Mouse (Mus musculus) midbrain, embryonic 12.5 days (tissue): Measurements from ENCODE around the gene Taf15. TPM values are rescaled to one million over a fixed set of nuclear protein-coding genes. Genes with fewer than 3 reads are reported as not detected.

Source experiments
- ATAC-seq: fragments of 200-750 bp; cut with Nextera tagmentation; 2 replicates; pipeline ENCODE4 v1.8.0; 2017; ENCODE audit warnings: low read depth, moderate TSS enrichment, moderate library complexity; ENCODE audit not compliant: low FRiP score
- H3K27ac ChIP-seq: fragments of 300-500 bp; sonication (generic); replicated peaks from 2 replicates; pipeline ENCODE4 v1.5.1; 2016; ENCODE audit warnings: mild to moderate bottlenecking
- H3K27me3 ChIP-seq: fragments of 300-500 bp; sonication (generic); 2 replicates; pipeline ENCODE4 v1.6.1; 2016; ENCODE audit warnings: mild to moderate bottlenecking
- H3K36me3 ChIP-seq: fragments of 300-500 bp; sonication (generic); 2 replicates; pipeline ENCODE4 v1.6.1; 2016
- H3K4me1 ChIP-seq: fragments of 300-500 bp; sonication (generic); 2 replicates; pipeline ENCODE4 v1.6.1; 2016
- H3K4me2 ChIP-seq: fragments of 300-500 bp; sonication (generic); replicated peaks from 2 replicates; pipeline ENCODE4 v1.6.1; 2016; ENCODE audit warnings: mild to moderate bottlenecking, moderate library complexity
- H3K4me3 ChIP-seq: fragments of 300-500 bp; sonication (generic); 2 replicates; pipeline ENCODE4 v1.5.1; 2016; ENCODE audit warnings: mild to moderate bottlenecking
- H3K9ac ChIP-seq: fragments of 300-500 bp; sonication (generic); replicated peaks from 2 replicates; pipeline ENCODE4 v1.6.1; 2016; ENCODE audit warnings: mild to moderate bottlenecking, moderate library complexity
- H3K9me3 ChIP-seq: fragments of 300-500 bp; sonication (generic); 2 replicates; pipeline ENCODE4 v1.6.1; 2016; ENCODE audit warnings: mild to moderate bottlenecking
- WGBS: fragments of 180-500 bp; shearing (Covaris S2); methylation state at CpG from one replicate; pipeline ENCODE4 v1.1.7; 2016; 5-methylcytosine and 5-hydroxymethylcytosine counted together
- polyA plus RNA-seq: library from polyadenylated mRNA; unstranded; fragments of >200 nt; fragmentation: Nextera tagmentation; extraction: Ambion mirVana; gene quantifications from 2 replicates; pipeline ENCODE4 v1.2.1, GENCODE M21; 2016

Gene Taf15
- 13.3 and 17.0 TPM in 2 replicates for polyA plus RNA-seq

DNA sequence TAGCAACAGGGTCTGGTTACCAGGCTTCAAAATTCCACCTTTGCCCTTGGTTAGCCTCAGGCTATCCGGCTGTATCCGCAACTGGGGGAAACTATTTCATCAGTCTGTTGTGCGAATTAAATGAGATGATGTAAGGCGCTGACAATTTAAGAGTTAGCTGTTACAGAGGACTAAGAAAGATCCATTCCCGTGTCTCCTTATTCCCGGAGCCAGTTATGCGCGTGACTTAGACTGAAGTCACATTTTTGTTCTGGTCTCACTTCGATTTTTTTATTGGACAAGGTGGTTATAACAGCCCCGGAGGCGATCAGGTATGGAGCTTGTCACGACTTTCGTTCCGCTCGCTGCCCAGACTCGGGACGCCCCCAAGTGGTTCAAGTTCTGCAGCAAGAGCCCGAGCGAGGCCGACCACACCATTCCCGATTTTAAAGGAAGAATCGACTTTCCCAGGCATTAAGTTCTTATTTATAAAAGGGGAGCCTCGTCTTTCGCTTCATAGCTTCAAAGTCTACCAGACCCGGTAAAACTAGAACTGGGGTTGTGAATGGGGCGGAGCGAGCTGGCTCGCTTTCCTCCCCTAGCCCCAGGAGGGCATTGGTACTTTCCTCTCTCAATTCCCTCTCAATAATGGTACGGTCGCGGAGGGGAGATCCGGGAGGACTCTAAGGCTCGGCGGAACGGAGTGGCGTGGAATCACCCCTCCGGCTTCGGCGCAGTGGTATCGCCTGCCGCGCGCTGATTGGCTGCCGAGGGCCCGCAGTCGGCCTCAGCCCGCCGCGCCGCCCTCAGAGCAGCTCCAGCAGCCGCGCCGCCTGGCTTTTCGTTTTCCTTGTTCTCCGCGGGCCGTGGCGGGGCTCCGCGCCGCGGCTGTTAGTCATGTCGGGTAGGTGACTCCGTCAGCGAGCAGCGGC, at the start of gene Taf15:
TSS of gene Taf15 (plus strand) at position 763 of the 911 bp plus-strand sequence.
- peak; percentile 98 for ATAC-seq
- Histone ChIP-seq H3K9ac (peak within 1 kb of the TSS; percentile 93), H3K36me3 (peaks cover 14% of the 10 kb centered on the region), H3K27ac (peak within 1 kb of the TSS; percentile 98), H3K27me3 (peaks cover 34% of the 10 kb centered on the region), H3K9me3 (no peaks in the 10 kb centered on the region), H3K4me3 (peak within 1 kb of the TSS; percentile 75), H3K4me1 (peaks cover 16% of the 10 kb centered on the region), H3K4me2 (peak within 1 kb of the TSS; percentile 73)
- under 1% methylated on average over 66 of the region's 66 CpGs for WGBS

DNA sequence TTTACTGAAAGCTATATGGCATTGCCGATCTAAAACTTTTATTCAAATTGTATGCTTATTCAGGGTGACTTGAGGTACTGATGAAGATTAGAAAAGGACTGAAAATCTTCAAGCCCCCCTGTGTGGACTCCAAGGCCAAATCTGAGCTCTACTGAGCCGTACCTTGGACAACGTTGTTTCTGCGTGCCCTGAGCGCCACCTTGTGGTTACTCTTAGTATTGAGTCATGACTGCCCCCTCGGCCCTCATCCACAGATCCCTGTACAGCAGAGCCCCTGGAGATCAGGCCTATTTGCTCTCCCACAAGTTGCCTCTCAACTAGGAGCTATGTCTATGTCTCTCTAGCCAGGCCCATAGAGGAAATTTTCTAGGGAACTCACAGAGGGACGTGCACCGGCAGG, 48.2 kb upstream of the Taf15 start:
- Histone ChIP-seq H3K27ac (no peak overlapping the region), H3K36me3 (no peaks in the 10 kb centered on the region), H3K9ac (no peak overlapping the region), H3K4me3 (no peak overlapping the region), H3K9me3 (no peaks in the 10 kb centered on the region), H3K4me1 (peaks cover 3% of the 10 kb centered on the region; the same call in 1 of the 2 replicates), H3K27me3 (peaks cover 71% of the 10 kb centered on the region), H3K4me2 (no peak overlapping the region)
- 10% methylated on average over 8 of the region's 8 CpGs for WGBS
- peak; percentile 34; the same call in 1 of the 2 replicates for ATAC-seq

- no peak for ATAC-seq
- no peak overlapping the region for H3K4me2 ChIP-seq
- H3K9ac ChIP-seq = no peak overlapping the region
Measured at GRCm38 (mm10) chr11:83426964-83427363, 45.9 kb upstream of the Taf15 start.

DNA sequence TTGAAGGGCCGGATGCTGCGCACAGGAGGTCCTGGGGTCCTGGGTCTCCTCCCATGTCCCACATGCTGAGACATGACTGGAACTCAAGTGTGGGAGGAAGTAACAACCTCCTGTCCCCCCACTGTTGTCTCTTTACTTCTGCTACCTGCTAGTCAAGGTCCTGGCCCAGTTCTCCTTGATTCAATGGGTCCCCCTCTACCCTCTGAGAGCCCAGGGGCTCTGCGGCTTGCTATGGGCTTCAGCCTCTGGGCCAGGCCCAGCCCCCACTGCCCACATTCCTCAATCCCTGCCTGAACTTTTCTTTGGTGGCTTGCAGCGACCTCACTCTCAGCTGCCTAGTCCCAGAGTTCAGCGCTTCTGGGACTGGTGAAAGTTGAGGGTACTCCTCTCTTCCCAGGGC, 43.5 kb upstream of the Taf15 start, which contains the start of gene Gas2l2:
TSS of gene Gas2l2 (minus strand) at position 101 of the 400 bp plus-strand sequence.
- Histone ChIP-seq H3K27ac (no peak within 1 kb of the TSS), H3K27me3 (peaks cover 35% of the 10 kb centered on the region), H3K9me3 (no peaks in the 10 kb centered on the region), H3K36me3 (no peaks in the 10 kb centered on the region), H3K4me1 (peaks cover 3% of the 10 kb centered on the region; the same call in 1 of the 2 replicates), H3K9ac (no peak within 1 kb of the TSS), H3K4me3 (no peak within 1 kb of the TSS), H3K4me2 (no peak within 1 kb of the TSS)
- 56% methylated on average over 5 of the region's 5 CpGs for WGBS
- ATAC-seq = no peak

More at GRCm38 (mm10) chr11:83426964-83427363, 45.9 kb upstream of the Taf15 start:
- H3K27ac ChIP-seq = no peak overlapping the region
- peaks cover 3% of the 10 kb centered on the region; the same call in 1 of the 2 replicates for H3K4me1 ChIP-seq
- H3K9me3 ChIP-seq = no peaks in the 10 kb centered on the region
- peaks cover 51% of the 10 kb centered on the region for H3K27me3 ChIP-seq
- no peaks in the 10 kb centered on the region for H3K36me3 ChIP-seq
- H3K4me3 ChIP-seq = no peak overlapping the region
- 48% methylated on average over 12 of the region's 17 CpGs for WGBS

DNA sequence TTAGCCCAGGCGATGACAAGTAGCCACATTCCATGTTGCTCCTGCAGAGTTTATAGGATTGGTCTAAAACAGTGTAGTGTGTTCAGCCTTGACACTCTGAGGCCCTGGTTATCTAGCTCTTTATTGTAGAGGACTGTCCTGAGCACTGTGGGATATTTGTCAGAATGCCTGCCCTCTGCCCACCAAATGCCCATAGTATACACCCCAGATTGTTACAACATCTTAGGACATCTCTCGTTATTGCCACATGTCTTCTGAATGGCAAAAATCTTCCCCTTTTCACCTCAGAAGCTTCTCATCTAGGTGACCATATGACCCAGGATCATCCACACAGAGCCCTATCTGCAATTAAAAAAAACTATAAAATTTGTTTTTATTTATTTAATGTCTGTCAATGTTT, 40.4 kb upstream of the Taf15 start:
- Histone ChIP-seq H3K4me2 (no peak overlapping the region), H3K9me3 (no peaks in the 10 kb centered on the region), H3K4me3 (no peak overlapping the region), H3K27me3 (peaks cover 28% of the 10 kb centered on the region), H3K9ac (no peak overlapping the region), H3K4me1 (peaks cover 3% of the 10 kb centered on the region; the same call in 1 of the 2 replicates), H3K36me3 (no peaks in the 10 kb centered on the region), H3K27ac (no peak overlapping the region)
- ATAC-seq = no peak
- 88% methylated on average over 2 of the region's 2 CpGs for WGBS

DNA sequence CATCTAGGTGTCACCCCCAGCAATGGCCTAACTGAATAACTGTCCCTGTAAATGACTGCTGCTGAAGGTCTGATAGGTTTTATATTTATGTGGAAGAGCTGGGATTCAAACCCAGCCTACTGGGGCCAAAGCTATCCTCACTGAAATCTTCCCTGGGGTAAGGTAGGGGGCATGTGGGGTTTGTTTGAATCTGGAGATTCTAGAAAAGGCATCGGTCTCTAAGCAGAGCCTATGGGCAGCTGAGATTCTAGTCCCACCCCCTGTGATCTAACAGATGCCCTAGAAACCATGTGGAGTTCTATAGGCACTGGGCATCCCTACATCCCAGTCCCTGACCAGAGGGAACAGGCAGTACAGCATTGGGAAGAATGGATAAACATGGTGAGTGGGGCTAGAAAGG, 35.5 kb upstream of the Taf15 start, which contains the start of gene 1700020L24Rik:
TSS of gene 1700020L24Rik (plus strand) at position 301 of the 400 bp plus-strand sequence.
- H3K4me2 ChIP-seq = no peak within 1 kb of the TSS
- H3K4me3 ChIP-seq = no peak within 1 kb of the TSS
- 0 out of 2 replicates have a peak, but pooled peaks cover under 1% of the 10 kb centered on the region for H3K4me1 ChIP-seq
- no peaks in the 10 kb centered on the region for H3K9me3 ChIP-seq
- no peak within 1 kb of the TSS for H3K9ac ChIP-seq
- no peaks in the 10 kb centered on the region for H3K36me3 ChIP-seq
- 79% methylated on average over 1 of the region's 1 CpGs for WGBS
- no peak for ATAC-seq
- H3K27ac ChIP-seq = no peak within 1 kb of the TSS
- H3K27me3 ChIP-seq = peaks cover 34% of the 10 kb centered on the region

DNA sequence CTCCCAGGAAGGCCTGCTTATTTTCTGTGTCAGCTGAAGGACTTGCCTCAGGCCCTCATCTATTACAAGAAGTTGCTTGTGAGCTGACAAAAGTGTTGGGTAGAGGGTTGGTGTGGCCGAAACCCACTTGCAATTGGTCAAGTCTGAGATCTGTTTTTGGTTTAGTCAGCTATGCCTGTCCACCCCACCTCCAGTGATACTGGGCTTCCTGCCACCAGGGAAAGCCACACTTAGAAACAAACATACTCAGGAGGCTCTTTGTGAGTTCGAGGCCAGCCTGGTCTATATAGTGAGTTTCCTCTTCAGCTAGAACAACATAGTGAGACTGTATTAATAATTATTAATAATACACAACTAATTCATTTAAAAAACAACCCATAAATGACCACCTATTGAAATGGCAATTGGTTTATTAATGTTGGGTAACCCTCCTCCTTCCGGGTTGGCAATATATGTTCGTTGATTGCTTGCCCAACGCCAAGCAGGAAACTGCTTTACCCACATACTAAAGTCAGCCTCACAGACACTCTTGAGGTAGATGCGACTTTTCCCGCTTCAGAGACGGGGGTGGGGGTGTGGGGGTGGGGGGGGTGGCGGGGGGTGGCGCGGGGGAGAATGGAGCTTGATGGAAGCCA, 33.3 kb upstream of the Taf15 start:
- no peaks in the 10 kb centered on the region for H3K36me3 ChIP-seq
- H3K4me2 ChIP-seq = peak overlapping the region; percentile 82
- peak overlapping the region; percentile 50 for H3K4me3 ChIP-seq
- peaks cover 56% of the 10 kb centered on the region for H3K27me3 ChIP-seq
- 46% methylated on average over 8 of the region's 11 CpGs for WGBS
- 0 out of 2 replicates have a peak, but pooled peaks cover 7% of the 10 kb centered on the region for H3K4me1 ChIP-seq
- H3K27ac ChIP-seq = no peak overlapping the region
- no peak for ATAC-seq
- H3K9me3 ChIP-seq = no peaks in the 10 kb centered on the region
- H3K9ac ChIP-seq = peak overlapping the region; percentile 63; the same call in 1 of the 2 replicates

GRCm38 (mm10) chr11:83440081-83441064, 32.5 kb upstream of the Taf15 start:
- ATAC-seq = peak; percentile 93
- peak overlapping the region; percentile 82 for H3K4me2 ChIP-seq
- peaks cover 11% of the 10 kb centered on the region for H3K4me1 ChIP-seq
- peak overlapping the region; percentile 63 for H3K9ac ChIP-seq
- H3K27me3 ChIP-seq = peaks cover 60% of the 10 kb centered on the region
- H3K27ac ChIP-seq = no peak overlapping the region
- H3K36me3 ChIP-seq = no peaks in the 10 kb centered on the region
- H3K4me3 ChIP-seq = peak overlapping the region; percentile 50
- no peaks in the 10 kb centered on the region for H3K9me3 ChIP-seq
- WGBS = under 1% methylated on average over 68 of the region's 75 CpGs

DNA sequence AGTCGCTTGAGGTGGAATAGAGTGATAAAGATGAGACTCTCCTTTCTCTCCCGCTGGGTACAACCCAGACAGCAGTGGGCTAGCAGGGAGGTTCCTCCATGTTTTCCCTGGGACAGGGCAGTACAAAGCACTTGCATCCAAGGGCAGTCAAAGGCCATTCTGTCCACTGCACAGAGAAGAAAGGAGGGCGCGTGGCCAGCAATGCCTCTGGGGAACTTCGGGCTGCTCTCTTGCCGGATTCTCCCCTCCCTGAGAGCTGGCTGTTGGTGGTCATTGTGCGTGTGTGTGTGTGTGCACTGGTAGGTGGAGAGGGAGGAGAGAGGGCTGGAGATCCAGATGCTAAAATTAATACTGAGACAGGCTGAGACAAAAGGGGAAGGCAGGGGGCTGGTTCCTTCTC, 31.7 kb upstream of the Taf15 start:
- Histone ChIP-seq H3K27me3 (peaks cover 69% of the 10 kb centered on the region), H3K4me2 (no peak overlapping the region), H3K9ac (no peak overlapping the region), H3K36me3 (no peaks in the 10 kb centered on the region), H3K9me3 (no peaks in the 10 kb centered on the region), H3K4me3 (0 out of 2 replicates have a peak overlapping the region, but pooled peaks have one; percentile 50), H3K4me1 (peaks cover 11% of the 10 kb centered on the region), H3K27ac (no peak overlapping the region)
- ATAC-seq = no peak
- 50% methylated on average over 6 of the region's 7 CpGs for WGBS

DNA sequence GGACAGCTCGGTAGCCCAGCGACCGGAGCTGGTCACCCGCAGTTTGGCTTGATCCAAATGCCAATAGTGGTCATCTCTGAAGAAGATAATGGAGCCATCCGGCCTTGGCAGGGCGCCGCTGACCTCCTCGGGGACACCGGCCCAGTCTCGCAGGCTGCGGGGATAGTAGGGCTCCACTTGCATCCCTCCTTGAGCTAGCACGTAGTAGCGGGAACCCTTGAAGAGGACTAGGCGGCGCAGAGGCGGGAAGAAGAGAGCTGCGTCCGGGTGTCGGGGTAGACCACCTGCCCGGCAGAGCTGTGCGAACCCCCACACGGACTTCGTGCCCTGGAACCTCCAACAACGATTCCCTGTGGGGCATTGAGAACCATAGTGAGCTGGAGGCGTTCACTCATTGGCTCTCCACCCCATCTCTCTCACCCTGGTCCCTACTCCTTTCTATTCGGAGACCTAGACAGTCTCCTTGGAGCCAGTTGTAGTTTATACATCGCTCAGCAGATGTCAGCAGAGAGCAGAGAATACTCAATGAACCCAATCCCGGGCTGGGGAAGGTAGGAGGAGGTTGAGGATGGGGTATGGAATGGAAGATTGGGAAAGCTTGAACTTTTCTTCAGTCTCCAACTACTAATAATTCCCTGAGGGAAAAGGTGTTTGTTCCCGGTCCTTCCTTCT, 30.2 kb upstream of the Taf15 start:
- H3K27me3 ChIP-seq = peaks cover 80% of the 10 kb centered on the region
- H3K4me2 ChIP-seq = peak overlapping the region; percentile 40
- peaks cover 13% of the 10 kb centered on the region for H3K4me1 ChIP-seq
- H3K9ac ChIP-seq = no peak overlapping the region
- peak; percentile 27; the same call in 1 of the 2 replicates for ATAC-seq
- peak overlapping the region; percentile 20; the same call in 1 of the 2 replicates for H3K4me3 ChIP-seq
- H3K36me3 ChIP-seq = no peaks in the 10 kb centered on the region
- H3K9me3 ChIP-seq = no peaks in the 10 kb centered on the region
- no peak overlapping the region for H3K27ac ChIP-seq
- 13% methylated on average over 29 of the region's 29 CpGs for WGBS
